Mouse (Mus musculus): ENCODE measurements around the gene Zfp174.

Zfp174 gene

DNA sequence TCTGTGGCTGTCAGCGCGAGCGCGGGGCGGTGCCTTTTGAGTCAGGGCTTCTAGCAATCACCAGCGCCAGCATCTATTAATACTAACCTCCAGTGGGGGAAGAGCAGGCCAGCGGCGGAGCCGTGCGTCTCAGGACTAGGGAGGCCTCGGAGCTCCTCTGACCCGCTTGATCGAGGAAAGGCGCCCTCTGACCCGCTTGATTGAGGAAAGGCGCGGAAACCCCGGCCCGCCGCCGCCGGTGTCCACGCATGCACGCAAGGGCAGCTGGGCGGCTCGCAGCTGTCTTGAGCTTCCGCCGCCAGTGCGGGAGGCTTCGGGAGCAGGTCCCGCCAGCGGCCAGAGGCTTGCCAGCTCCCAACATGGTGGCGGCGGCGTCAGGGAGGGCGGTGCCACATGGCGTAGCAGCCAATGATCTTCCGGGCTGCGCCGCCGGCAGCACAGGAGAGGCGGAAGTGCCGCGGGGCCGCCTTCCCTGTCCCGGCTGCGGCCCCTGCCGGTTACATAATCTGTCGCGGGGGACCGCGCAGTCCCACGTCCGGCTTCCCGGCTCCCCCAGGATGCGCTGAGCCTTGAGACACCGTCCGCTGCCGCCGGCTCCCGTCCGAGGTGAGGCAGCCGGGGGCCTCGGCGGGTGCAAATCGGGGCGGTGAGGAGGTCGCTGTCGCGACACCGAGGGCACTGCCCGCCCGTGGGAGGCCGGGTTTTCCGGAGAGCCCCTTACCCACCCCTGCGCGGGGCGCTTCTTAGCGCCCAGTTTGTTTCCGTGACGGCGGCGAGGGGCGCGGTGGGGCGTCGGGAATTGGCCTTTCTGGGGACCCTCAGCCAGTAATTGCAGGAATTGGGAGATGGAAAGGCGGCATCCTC is 37.4 kb downstream of the Zfp174 start, which contains the start of the genes Zfp597 and Gm20695:
Zfp597 (minus strand) TSS at position 361 of the 864 bp plus-strand sequence.
Gm20695 (plus strand) TSS at position 448 of the 864 bp plus-strand sequence.
- DNase-seq: peak; percentile 99

DNA sequence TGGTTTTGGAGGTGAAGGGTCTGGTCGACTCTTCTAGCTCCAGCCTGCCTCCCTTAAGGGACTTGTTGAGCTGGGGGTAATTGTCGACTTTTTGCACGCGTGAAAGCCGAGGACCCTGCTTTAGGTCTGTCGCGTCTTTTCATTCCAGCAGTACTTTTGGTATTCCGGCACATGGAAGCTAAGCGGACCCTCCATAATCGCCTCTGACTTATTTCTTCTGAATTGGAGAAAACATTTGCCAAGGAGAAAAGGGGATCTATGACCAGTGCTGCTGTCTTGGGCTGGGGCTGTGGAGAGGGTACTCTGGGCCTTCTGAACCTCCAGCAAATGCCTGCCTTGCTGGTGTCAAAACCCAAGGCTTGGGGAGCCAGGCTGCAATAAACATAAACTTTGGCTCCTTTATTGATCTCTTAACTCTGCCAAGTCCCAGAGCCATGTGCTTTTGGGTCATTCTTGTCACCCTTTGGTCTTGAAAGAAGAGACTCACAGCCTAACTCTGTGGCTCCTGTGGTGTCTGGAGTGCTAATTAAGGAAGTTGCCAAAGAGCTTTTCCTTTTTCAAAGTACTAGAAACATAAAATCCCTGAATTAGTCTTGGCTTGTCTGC is 38.1 kb downstream of the Zfp174 start:
- DNase-seq: peak; percentile 91

DNA sequence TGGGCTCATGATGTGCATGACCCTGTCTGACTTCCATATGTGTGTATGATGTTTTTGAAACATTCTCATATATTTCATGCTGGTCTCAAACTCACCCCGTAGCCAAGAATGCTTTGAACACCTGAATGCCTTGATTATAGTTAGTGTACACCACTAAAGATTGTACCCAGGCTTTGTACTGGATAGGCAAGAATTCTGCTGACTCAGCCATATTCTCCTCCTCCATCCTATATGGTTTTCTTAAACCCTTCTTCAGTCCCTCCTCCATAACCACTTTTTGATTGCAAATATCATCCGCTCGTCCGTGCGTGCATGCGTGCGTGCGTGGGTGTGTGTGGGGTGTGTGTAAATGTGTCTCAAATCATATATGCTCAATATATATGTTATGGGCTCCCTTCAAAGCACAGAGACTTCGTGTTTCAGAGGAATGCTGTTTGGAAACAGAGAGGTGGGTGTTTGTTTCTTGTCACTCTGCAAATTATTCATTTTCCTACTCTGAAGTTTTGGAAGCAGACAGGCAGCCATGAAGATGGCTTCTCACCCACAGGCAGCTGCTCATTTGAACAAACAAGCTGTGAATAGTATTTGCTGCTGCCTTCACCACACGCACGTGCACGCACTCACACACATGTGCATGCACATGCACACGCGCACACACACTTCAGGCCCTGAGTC is 44.7 kb downstream of the Zfp174 start:
- DNase-seq: peak; percentile 65

DNA sequence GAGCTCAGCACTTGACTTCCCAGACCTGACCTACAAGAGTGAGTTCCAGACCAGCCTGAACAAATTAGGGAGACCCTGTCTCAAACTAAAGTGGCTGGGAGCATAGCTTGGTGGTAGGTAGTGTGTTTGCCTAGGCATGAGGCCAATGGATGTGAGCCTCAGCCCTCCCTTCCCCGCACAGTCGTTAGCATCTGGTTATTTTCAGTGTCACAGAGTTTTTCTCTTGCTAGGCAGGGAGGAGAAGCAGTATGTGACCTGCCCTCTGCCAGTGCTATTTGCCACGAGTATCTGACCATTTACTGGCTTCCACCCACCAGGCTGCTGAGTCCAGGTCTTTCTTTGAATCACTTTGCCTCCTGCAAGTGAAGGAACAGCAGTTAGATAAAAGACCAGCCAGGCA is 46.7 kb downstream of the Zfp174 start:
- peak; percentile 91 for DNase-seq

DNA sequence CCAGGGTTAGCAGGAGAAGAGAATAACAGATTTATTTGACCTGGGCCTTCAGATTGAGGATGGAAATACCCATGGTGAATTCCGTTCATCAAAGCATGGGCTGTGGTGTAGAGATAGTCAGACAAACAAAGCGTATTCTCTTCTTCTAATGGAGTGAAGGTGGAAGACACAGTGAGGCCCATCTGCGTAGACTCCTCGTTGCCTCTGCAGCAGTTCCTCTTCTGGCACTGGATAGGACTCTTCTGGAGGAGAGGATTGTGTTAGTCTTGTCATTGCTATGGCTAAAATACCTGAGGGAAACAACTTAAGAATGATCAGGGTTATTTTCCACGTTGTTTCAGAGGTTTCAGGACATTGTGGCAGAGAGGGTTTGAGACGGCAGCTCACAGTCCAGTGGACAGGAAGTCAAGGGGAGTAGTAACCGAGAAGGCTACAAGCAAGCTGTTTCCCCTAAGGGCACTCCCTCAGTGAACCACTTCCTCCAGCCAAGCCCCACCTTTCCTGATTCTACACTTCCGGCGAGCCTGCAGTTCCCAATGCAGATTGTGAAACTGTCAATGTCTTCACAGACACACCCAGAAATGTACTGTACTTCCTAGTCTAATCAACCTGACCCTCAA is 48.2 kb downstream of the Zfp174 start:
- DNase-seq: peak; percentile 98

DNA sequence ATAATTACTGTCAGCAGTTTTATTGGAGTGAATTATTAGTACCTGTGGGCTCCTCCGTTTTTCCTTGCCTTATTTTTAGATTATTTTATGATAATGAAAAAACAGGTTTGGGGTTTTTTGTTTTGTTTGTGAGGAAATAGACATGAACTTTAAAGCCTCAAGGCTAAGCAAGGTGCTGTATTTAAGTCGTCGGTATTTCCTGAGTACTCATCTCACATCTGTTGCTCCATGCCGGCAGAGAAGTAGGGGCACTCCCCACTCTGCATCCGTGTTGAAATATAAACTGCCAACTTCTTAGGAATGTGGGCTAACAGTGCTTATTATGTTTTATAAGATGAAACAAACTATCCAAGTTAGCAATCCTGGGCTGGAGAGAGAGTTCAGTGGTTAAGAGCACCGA is 49.0 kb downstream of the Zfp174 start:
- DNase-seq: no peak

DNA sequence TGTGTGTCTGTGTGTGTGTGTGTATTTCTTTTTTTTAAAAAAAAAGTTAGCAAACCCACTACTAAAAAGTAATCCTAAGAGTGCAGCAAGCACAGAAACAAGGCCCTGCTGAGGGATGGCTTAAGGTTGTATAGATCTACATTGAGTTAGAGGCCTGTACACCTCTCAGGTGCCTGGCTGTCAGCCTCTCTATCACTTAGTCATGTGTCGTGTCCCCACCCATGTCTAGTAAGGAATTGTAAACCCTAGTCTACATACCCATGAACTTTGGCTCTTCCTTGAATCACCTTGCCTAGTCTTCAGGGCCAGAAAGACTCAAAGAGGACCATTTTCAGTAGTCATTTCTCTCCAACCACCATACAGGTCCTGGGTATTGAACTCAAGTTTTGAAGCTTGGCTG is 49.5 kb downstream of the Zfp174 start:
- no peak for DNase-seq

DNA sequence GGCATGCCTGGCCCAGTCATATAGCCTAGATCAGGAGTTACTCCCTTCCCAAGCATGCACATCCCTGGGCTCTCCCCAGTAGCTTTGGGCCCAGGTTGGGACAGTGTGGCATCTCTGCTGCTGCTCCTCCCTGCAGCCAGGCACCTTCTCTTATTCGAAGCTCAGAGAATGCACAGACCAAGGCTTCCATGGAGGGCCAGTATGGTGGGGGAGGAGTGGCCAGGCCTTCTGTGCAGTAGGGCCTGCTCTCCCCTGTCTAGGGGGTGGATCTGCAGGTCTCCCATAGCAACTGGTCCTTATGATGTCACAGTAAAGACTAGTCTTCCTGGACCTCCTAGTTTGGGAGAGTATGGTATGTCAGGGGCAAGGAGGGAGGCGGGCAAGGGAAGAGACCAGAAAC is 60.4 kb downstream of the Zfp174 start:
- peak; percentile 91 for DNase-seq
